Mouse (Mus musculus) midbrain, embryonic 16.5 days (tissue): ENCODE results near the gene Ttpal. TPM values are rescaled to one million over a fixed set of nuclear protein-coding genes. Genes with fewer than 3 reads are reported as not detected.
"Not testable (repeated sequence)": the region's sequence is repeated elsewhere in the genome, so short reads cannot be mapped to it uniquely, and the experiment has no call there.

Experiments used
- ATAC-seq: fragments of 200-750 bp; cut with Nextera tagmentation; 2 replicates; pipeline ENCODE4 v1.8.0; 2017; ENCODE audit warnings: moderate TSS enrichment
- H3K27ac ChIP-seq: fragments of 300-500 bp; sonication (generic); 2 replicates; pipeline ENCODE4 v1.5.1; 2014; ENCODE audit warnings: mild to moderate bottlenecking, low read length, mixed read lengths
- H3K27me3 ChIP-seq: fragments of 300-500 bp; sonication (generic); 2 replicates; pipeline ENCODE4 v1.6.1; 2014; ENCODE audit warnings: low read depth, low read length, mixed read lengths; ENCODE audit not compliant: control insufficient read depth, insufficient read depth
- H3K36me3 ChIP-seq: fragments of 300-500 bp; sonication (generic); 2 replicates; pipeline ENCODE4 v1.6.1; 2014; ENCODE audit warnings: mild to moderate bottlenecking, low read length, moderate library complexity, mixed read lengths; ENCODE audit not compliant: control insufficient read depth, insufficient read depth
- H3K4me1 ChIP-seq: fragments of 300-500 bp; sonication (generic); 2 replicates; pipeline ENCODE4 v1.6.1; 2014; ENCODE audit warnings: mild to moderate bottlenecking, low read length, mixed read lengths; ENCODE audit not compliant: control insufficient read depth, insufficient read depth
- H3K4me2 ChIP-seq: fragments of 300-500 bp; sonication (generic); 2 replicates; pipeline ENCODE4 v1.6.1; 2014; ENCODE audit warnings: mild to moderate bottlenecking, low read length, mixed read lengths
- H3K4me3 ChIP-seq: fragments of 300-500 bp; sonication (generic); 2 replicates; pipeline ENCODE4 v1.5.1; 2014; ENCODE audit warnings: low read depth, mild to moderate bottlenecking, low read length, moderate library complexity, mixed read lengths
- H3K9ac ChIP-seq: fragments of 300-500 bp; sonication (generic); 2 replicates; pipeline ENCODE4 v1.6.1; 2014; ENCODE audit warnings: low read depth, low read length, mixed read lengths
- H3K9me3 ChIP-seq: fragments of 300-500 bp; sonication (generic); replicated peaks from 2 replicates; pipeline ENCODE4 v1.6.1; 2014; ENCODE audit warnings: mild to moderate bottlenecking, low read length, mixed read lengths; ENCODE audit not compliant: control insufficient read depth, poor library complexity, severe bottlenecking
- WGBS: fragments of 180-500 bp; shearing (Covaris S2); extraction: QIAGEN DNeasy Blood & Tissue Kit; methylation state at CpG from one replicate; pipeline ENCODE4 v1.1.7; 2014; 5-methylcytosine and 5-hydroxymethylcytosine counted together
- polyA plus RNA-seq: library from polyadenylated mRNA; unstranded; fragments of >200 nt; fragmentation: Nextera tagmentation; extraction: Ambion mirVana; gene quantifications from 2 replicates; pipeline ENCODE4 v1.2.1, GENCODE M21; 2015

Gene Ttpal
- polyA plus RNA-seq, 1 experiment from 2014 or later, result 43.7 TPM

- 95% methylated on average over 9 of the region's 9 CpGs for WGBS
- H3K4me2 ChIP-seq, result no peak overlapping the region
- no peak overlapping the region for H3K27ac ChIP-seq
- H3K9ac ChIP-seq, result no peak overlapping the region
- peaks cover 42% of the 10 kb centered on the region for H3K36me3 ChIP-seq
- no peaks in the 10 kb centered on the region for H3K9me3 ChIP-seq
- H3K4me1 ChIP-seq, result no peaks in the 10 kb centered on the region
- H3K4me3 ChIP-seq, result no peak overlapping the region
- H3K27me3 ChIP-seq, result no peaks in the 10 kb centered on the region
- ATAC-seq, result no peak
Measured at GRCm38 (mm10) chr2:163615401-163615800, 13.3 kb downstream of the Ttpal start.

GRCm38 (mm10) chr2:163615906-163616651 lies 14.0 kb downstream of the Ttpal start:
- H3K27ac ChIP-seq, result no peak overlapping the region
- 93% methylated on average over 4 of the region's 4 CpGs for WGBS
- H3K9ac ChIP-seq, result no peak overlapping the region
- H3K36me3 ChIP-seq, result peaks cover 41% of the 10 kb centered on the region
- H3K9me3 ChIP-seq, result no peaks in the 10 kb centered on the region
- H3K4me2 ChIP-seq, result no peak overlapping the region
- H3K27me3 ChIP-seq, result no peaks in the 10 kb centered on the region
- no peak overlapping the region for H3K4me3 ChIP-seq
- ATAC-seq, result no peak
- no peaks in the 10 kb centered on the region for H3K4me1 ChIP-seq

GRCm38 (mm10) chr2:163616652-163617227 lies 14.6 kb downstream of the Ttpal start:
- H3K4me2 ChIP-seq, result no peak overlapping the region
- WGBS, result 81% methylated on average over 3 of the region's 3 CpGs
- ATAC-seq, result no peak
- no peaks in the 10 kb centered on the region for H3K9me3 ChIP-seq
- H3K27me3 ChIP-seq, result no peaks in the 10 kb centered on the region
- H3K9ac ChIP-seq, result no peak overlapping the region
- H3K4me1 ChIP-seq, result no peaks in the 10 kb centered on the region
- no peak overlapping the region for H3K27ac ChIP-seq
- H3K4me3 ChIP-seq, result no peak overlapping the region
- peaks cover 43% of the 10 kb centered on the region for H3K36me3 ChIP-seq

- Histone ChIP-seq H3K4me2 (no peak overlapping the region), H3K36me3 (peaks cover 43% of the 10 kb centered on the region), H3K9me3 (no peaks in the 10 kb centered on the region), H3K9ac (no peak overlapping the region), H3K4me1 (no peaks in the 10 kb centered on the region), H3K27me3 (no peaks in the 10 kb centered on the region), H3K27ac (no peak overlapping the region), H3K4me3 (no peak overlapping the region)
- no peak for ATAC-seq
- WGBS, result 82% methylated on average over 3 of the region's 3 CpGs
Measured at GRCm38 (mm10) chr2:163617232-163617863, 15.2 kb downstream of the Ttpal start.

- Histone ChIP-seq H3K27me3 (no peaks in the 10 kb centered on the region), H3K4me3 (no peak overlapping the region), H3K4me2 (no peak overlapping the region), H3K27ac (no peak overlapping the region), H3K9me3 (no peaks in the 10 kb centered on the region), H3K36me3 (peaks cover 44% of the 10 kb centered on the region), H3K4me1 (no peaks in the 10 kb centered on the region), H3K9ac (no peak overlapping the region)
- no peak for ATAC-seq
- WGBS, result 97% methylated on average over 4 of the region's 4 CpGs
Measured at GRCm38 (mm10) chr2:163617874-163618273, 15.8 kb downstream of the Ttpal start.

- peaks cover 34% of the 10 kb centered on the region for H3K36me3 ChIP-seq
- H3K4me3 ChIP-seq, result no peak overlapping the region
- H3K4me1 ChIP-seq, result no peaks in the 10 kb centered on the region
- no peaks in the 10 kb centered on the region for H3K9me3 ChIP-seq
- H3K27me3 ChIP-seq, result no peaks in the 10 kb centered on the region
- H3K9ac ChIP-seq, result no peak overlapping the region
- WGBS, result 92% methylated on average over 8 of the region's 8 CpGs
- no peak overlapping the region for H3K4me2 ChIP-seq
- no peak for ATAC-seq
- no peak overlapping the region for H3K27ac ChIP-seq
Measured at GRCm38 (mm10) chr2:163620451-163620850, 18.3 kb downstream of the Ttpal start.

- H3K4me1 ChIP-seq, ATAC-seq, H3K4me2 ChIP-seq, H3K27ac ChIP-seq, H3K27me3 ChIP-seq, H3K9me3 ChIP-seq, H3K4me3 ChIP-seq, H3K9ac ChIP-seq: not testable (repeated sequence)
- 93% methylated on average over 3 of the region's 3 CpGs for WGBS
- H3K36me3 ChIP-seq, result peaks cover 32% of the 10 kb centered on the region
Measured at GRCm38 (mm10) chr2:163621401-163621800, 19.3 kb downstream of the Ttpal start.

- Histone ChIP-seq H3K9me3 (no peaks in the 10 kb centered on the region), H3K4me2 (no peak overlapping the region), H3K27ac (no peak overlapping the region), H3K9ac (no peak overlapping the region), H3K27me3 (no peaks in the 10 kb centered on the region), H3K36me3 (peaks cover 24% of the 10 kb centered on the region), H3K4me3 (no peak overlapping the region), H3K4me1 (no peaks in the 10 kb centered on the region)
- ATAC-seq, result no peak
- WGBS, result 95% methylated on average over 4 of the region's 4 CpGs
Measured at GRCm38 (mm10) chr2:163631223-163631622, 29.1 kb downstream of the Ttpal start.

- no peak overlapping the region for H3K9ac ChIP-seq
- ATAC-seq, result no peak
- no peak overlapping the region for H3K4me3 ChIP-seq
- H3K36me3 ChIP-seq, result peaks cover 20% of the 10 kb centered on the region
- WGBS, result 95% methylated on average over 2 of the region's 2 CpGs
- no peaks in the 10 kb centered on the region for H3K27me3 ChIP-seq
- no peaks in the 10 kb centered on the region for H3K9me3 ChIP-seq
- no peak overlapping the region for H3K27ac ChIP-seq
- no peak overlapping the region for H3K4me2 ChIP-seq
- H3K4me1 ChIP-seq, result no peaks in the 10 kb centered on the region
Measured at GRCm38 (mm10) chr2:163631715-163632114, 29.6 kb downstream of the Ttpal start.
